Mouse (Mus musculus) right cerebral cortex, postnatal 10 days (tissue): Measurements from ENCODE around the gene Esyt3.

Experiments
- DNase-seq, 2 experiments: peaks; one replicate each; pipeline ENCODE4 v3.0.0; 2021; ENCODE audit warnings: low spot score in 2 of 2

The Esyt3 gene

GRCm38 (mm10) chr9:99357921-99358692 is at the start of gene Esyt3:
TSS of gene Esyt3 (minus strand) at chr9:99358557.
- DNase-seq: peak in 1 of 2 experiments; percentile 51

- peak; percentile 76 to 82 for DNase-seq
These were observed 43.1 kb upstream of the Esyt3 start for GRCm38 (mm10) chr9:99401288-99401974.

- DNase-seq: no peak
These were observed 42.4 kb upstream of the Esyt3 start for GRCm38 (mm10) chr9:99400781-99401180.

GRCm38 (mm10) chr9:99397056-99397815 is 38.9 kb upstream of the Esyt3 start:
- no peak for DNase-seq

GRCm38 (mm10) chr9:99394366-99394765 is 36.0 kb upstream of the Esyt3 start:
- no peak for DNase-seq

GRCm38 (mm10) chr9:99393146-99393545 is 34.8 kb upstream of the Esyt3 start:
- no peak for DNase-seq

GRCm38 (mm10) chr9:99391557-99391956 is 33.2 kb upstream of the Esyt3 start:
- no peak for DNase-seq

- no peak for DNase-seq
These were observed 32.4 kb upstream of the Esyt3 start for GRCm38 (mm10) chr9:99390716-99391115.

GRCm38 (mm10) chr9:99390201-99390600 is 31.8 kb upstream of the Esyt3 start:
- DNase-seq: no peak

- DNase-seq: no peak
These were observed 31.1 kb upstream of the Esyt3 start for GRCm38 (mm10) chr9:99389506-99389905.

- no peak for DNase-seq
These were observed 30.5 kb upstream of the Esyt3 start for GRCm38 (mm10) chr9:99388856-99389255.

GRCm38 (mm10) chr9:99388078-99388477 is 29.7 kb upstream of the Esyt3 start:
- peak; percentile 73 to 79 for DNase-seq

GRCm38 (mm10) chr9:99382556-99382955 is 24.2 kb upstream of the Esyt3 start:
- no peak for DNase-seq

- DNase-seq: no peak
These were observed 20.8 kb upstream of the Esyt3 start for GRCm38 (mm10) chr9:99379194-99379593.

GRCm38 (mm10) chr9:99376591-99377418 is 18.4 kb upstream of the Esyt3 start:
- peak in 1 of 2 experiments; percentile 64 for DNase-seq

- no peak for DNase-seq
These were observed 10.1 kb upstream of the Esyt3 start for GRCm38 (mm10) chr9:99368431-99368830.

GRCm38 (mm10) chr9:99365906-99366305 is 7.5 kb upstream of the Esyt3 start:
- DNase-seq: no peak

- no peak for DNase-seq
These were observed 4.7 kb upstream of the Esyt3 start for GRCm38 (mm10) chr9:99363076-99363475.

- DNase-seq: no peak
These were observed 3.6 kb upstream of the Esyt3 start for GRCm38 (mm10) chr9:99361946-99362345.

GRCm38 (mm10) chr9:99359012-99359411 is 655 bp upstream of the Esyt3 start:
- DNase-seq: no peak

GRCm38 (mm10) chr9:99357561-99357920 is 816 bp downstream of the Esyt3 start:
- no peak for DNase-seq

GRCm38 (mm10) chr9:99355971-99356370 is 2.4 kb downstream of the Esyt3 start:
- no peak for DNase-seq
